Mouse (Mus musculus) forebrain, postnatal 0 days (tissue): ENCODE results near the gene Idh3b. TPM values are rescaled to one million over a fixed set of nuclear protein-coding genes. Genes with fewer than 3 reads are reported as not detected.

ENCODE experiments used
- ATAC-seq: fragments of 200-750 bp; cut with Nextera tagmentation; 2 replicates; pipeline ENCODE4 v1.8.0; 2017; ENCODE audit warnings: mild to moderate bottlenecking, moderate library complexity
- DNase-seq: peaks from one replicate; pipeline ENCODE4 v3.0.0-alpha.2; 2015
- H3K27ac ChIP-seq: fragments of 300-500 bp; sonication (generic); 2 replicates; pipeline ENCODE4 v1.5.1; 2014; ENCODE audit warnings: low read depth, mild to moderate bottlenecking, antibody characterized with exemption, low read length, moderate library complexity, mixed read lengths
- H3K27me3 ChIP-seq: fragments of 300-500 bp; sonication (generic); 2 replicates; pipeline ENCODE4 v1.6.1; 2014; ENCODE audit warnings: mild to moderate bottlenecking, low read length, mixed read lengths; ENCODE audit not compliant: insufficient read depth
- H3K36me3 ChIP-seq: fragments of 300-500 bp; sonication (generic); 2 replicates; pipeline ENCODE4 v1.6.1; 2014; ENCODE audit warnings: mild to moderate bottlenecking, moderate library complexity; ENCODE audit not compliant: insufficient read depth
- H3K4me1 ChIP-seq: fragments of 300-500 bp; sonication (generic); 2 replicates; pipeline ENCODE4 v1.6.1; 2014; ENCODE audit warnings: antibody characterized with exemption; ENCODE audit not compliant: insufficient read depth
- H3K4me2 ChIP-seq: fragments of 300-500 bp; sonication (generic); 2 replicates; pipeline ENCODE4 v1.6.1; 2014; ENCODE audit warnings: low read depth, mild to moderate bottlenecking, moderate library complexity
- H3K4me3 ChIP-seq: fragments of 300-500 bp; sonication (generic); 2 replicates; pipeline ENCODE4 v1.5.1; 2014; ENCODE audit warnings: low read depth, low read length, mixed read lengths
- H3K9ac ChIP-seq: fragments of 300-500 bp; sonication (generic); 2 replicates; pipeline ENCODE4 v1.6.1; 2014; ENCODE audit warnings: mild to moderate bottlenecking
- H3K9me3 ChIP-seq: fragments of 300-500 bp; sonication (generic); 2 replicates; pipeline ENCODE4 v1.6.1; 2016; ENCODE audit warnings: low read length
- CTCF ChIP-seq: sonication (generic); IDR thresholded peaks from 2 replicates; pipeline ENCODE4 v1.5.1; 2016; ENCODE audit warnings: antibody characterized with exemption, control low read depth, low read depth
- WGBS: fragments of 180-500 bp; shearing (Covaris S2); extraction: QIAGEN DNeasy Blood & Tissue Kit; methylation state at CpG from one replicate; pipeline ENCODE4 v1.1.7; 2014; 5-methylcytosine and 5-hydroxymethylcytosine counted together
- polyA plus RNA-seq: library from polyadenylated mRNA; unstranded; fragments of >200 nt; fragmentation: Nextera tagmentation; extraction: Ambion mirVana; gene quantifications from 2 replicates; pipeline ENCODE4 v1.2.1, GENCODE M21; 2015
- total RNA-seq: library from RNA; depleted of rRNA; stranded (reverse); fragments of >200 nt; gene quantifications from 2 replicates; pipeline ENCODE4 v1.2.3, GENCODE M21; 2014

Gene Idh3b
- total and polyA plus RNA-seq, 2 experiments from 2014 or later = 137 to 169 TPM

DNA sequence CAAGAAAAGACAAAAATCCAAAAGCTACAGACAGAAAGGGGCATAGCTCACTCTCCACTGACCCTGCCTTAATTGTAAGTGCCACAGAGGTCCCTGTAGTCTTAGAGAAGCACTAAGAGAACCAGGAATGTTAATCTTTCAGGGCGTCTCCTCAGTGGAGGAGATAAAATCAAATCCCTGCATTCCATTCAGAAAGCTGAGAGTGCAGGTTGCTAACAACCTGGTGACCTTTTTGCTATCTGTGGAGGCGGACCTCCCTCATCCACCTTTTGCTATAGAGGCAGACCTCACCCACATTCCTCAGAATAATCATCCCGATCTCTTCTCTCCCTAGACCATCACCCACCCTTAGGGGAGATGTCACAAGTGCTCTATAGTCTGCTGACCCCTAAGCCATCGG, 4.7 kb upstream of the Idh3b start:
- 65% methylated on average over 4 of the region's 4 CpGs for whole genome bisulfite sequencing
- no peak for ATAC-seq

DNA sequence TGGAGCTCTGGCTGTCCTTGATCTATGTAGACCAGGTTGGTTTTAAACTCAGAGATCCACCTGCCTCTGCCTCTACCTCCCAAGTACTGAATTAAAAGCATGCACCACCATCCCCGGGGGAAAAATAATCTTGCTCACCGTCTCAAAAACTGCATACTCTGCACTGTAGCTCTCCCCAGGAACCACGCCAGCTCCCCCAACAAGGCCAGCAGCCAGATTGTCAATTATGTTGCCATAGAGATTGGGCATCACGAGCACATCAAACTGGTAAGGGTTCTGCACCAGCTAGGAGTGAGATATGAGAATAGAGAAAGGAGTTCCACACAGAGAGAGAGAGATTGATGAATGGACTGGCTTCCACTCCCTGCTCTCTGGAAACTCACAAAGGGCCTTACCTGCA, 3.5 kb downstream of the Idh3b start:
- H3K4me3 ChIP-seq = no peak overlapping the region
- H3K4me1 ChIP-seq = peaks cover 9% of the 10 kb centered on the region
- no peaks in the 10 kb centered on the region for H3K27me3 ChIP-seq
- peaks cover 56% of the 10 kb centered on the region for H3K36me3 ChIP-seq
- no peak for ATAC-seq
- 32% methylated on average over 4 of the region's 4 CpGs for WGBS
- peak; percentile 44 for DNase-seq
- no peak overlapping the region for H3K27ac ChIP-seq
- H3K4me2 ChIP-seq = no peak overlapping the region
- no peaks in the 10 kb centered on the region for H3K9me3 ChIP-seq
- no peak for TF ChIP-seq CTCF
- peak overlapping the region; percentile 6; the same call in 1 of the 2 replicates for H3K9ac ChIP-seq

More for the DNA sequence above, 4.7 kb upstream of the Idh3b start:
- H3K4me3 ChIP-seq = no peak overlapping the region
- no peaks in the 10 kb centered on the region for H3K27me3 ChIP-seq
- no peak for DNase-seq
- no peaks in the 10 kb centered on the region for H3K36me3 ChIP-seq
- peaks cover 6% of the 10 kb centered on the region; the same call in 1 of the 2 replicates for H3K4me1 ChIP-seq
- no peak overlapping the region for H3K27ac ChIP-seq
- H3K4me2 ChIP-seq = no peak overlapping the region
- H3K9me3 ChIP-seq = no peaks in the 10 kb centered on the region
- TF ChIP-seq CTCF = no peak
- H3K9ac ChIP-seq = no peak overlapping the region

DNA sequence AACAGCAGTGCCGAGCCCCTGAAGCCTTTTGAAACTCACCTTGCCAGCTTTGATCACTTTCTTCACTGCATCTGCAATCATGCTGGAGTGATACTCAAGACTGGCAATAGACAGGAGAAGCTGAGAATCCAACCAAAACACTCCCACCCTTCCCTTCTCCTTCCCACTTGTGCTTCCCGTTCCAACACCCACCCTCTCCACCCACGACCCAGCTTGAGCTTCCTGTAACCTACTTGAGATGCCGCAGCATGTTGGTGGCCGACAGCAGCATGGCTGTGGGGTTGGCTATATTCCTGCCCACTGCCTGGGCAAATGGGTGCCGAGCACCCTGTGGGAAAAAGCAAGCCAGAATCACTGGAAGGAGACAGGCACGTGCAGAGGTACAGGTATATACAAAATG, 4.1 kb downstream of the Idh3b start:
- H3K27me3 ChIP-seq = no peaks in the 10 kb centered on the region
- H3K4me1 ChIP-seq = peaks cover 15% of the 10 kb centered on the region
- no peak for TF ChIP-seq CTCF
- H3K36me3 ChIP-seq = peaks cover 61% of the 10 kb centered on the region
- no peak overlapping the region for H3K4me3 ChIP-seq
- no peak for DNase-seq
- H3K9me3 ChIP-seq = no peaks in the 10 kb centered on the region
- 61% methylated on average over 7 of the region's 7 CpGs for WGBS
- H3K4me2 ChIP-seq = no peak overlapping the region
- ATAC-seq = no peak
- H3K9ac ChIP-seq = no peak overlapping the region
- no peak overlapping the region for H3K27ac ChIP-seq

DNA sequence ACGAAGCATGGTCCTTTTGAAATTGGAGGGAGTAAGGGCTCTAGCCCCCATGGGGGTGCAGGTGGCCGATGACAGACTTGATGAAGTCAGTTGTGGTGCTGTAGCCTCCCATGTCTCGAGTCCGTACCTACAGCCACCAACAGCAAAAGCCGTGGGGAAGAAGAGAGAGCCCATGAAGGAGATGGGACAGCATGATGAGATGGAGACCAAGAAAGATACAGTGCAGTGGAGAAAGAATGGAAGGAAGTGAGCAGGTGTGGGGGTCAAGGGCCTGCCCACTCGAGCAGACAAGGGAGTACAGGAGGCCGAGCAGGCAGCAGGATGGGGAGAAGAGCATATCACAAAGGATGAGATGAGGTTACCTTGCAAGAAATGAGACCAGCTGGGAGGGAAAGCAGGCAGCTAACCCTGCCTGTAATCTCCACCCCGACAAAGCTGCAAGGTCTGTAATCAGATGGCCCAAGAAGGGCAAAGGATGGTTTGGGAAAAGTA, 4.7 kb downstream of the Idh3b start:
- H3K4me2 ChIP-seq = no peak overlapping the region
- no peaks in the 10 kb centered on the region for H3K27me3 ChIP-seq
- ATAC-seq = no peak
- TF ChIP-seq CTCF = no peak
- H3K9me3 ChIP-seq = no peaks in the 10 kb centered on the region
- H3K27ac ChIP-seq = no peak overlapping the region
- 49% methylated on average over 8 of the region's 8 CpGs for WGBS
- H3K9ac ChIP-seq = no peak overlapping the region
- no peak overlapping the region for H3K4me3 ChIP-seq
- peaks cover 15% of the 10 kb centered on the region for H3K4me1 ChIP-seq
- no peak for DNase-seq
- peaks cover 61% of the 10 kb centered on the region for H3K36me3 ChIP-seq

DNA sequence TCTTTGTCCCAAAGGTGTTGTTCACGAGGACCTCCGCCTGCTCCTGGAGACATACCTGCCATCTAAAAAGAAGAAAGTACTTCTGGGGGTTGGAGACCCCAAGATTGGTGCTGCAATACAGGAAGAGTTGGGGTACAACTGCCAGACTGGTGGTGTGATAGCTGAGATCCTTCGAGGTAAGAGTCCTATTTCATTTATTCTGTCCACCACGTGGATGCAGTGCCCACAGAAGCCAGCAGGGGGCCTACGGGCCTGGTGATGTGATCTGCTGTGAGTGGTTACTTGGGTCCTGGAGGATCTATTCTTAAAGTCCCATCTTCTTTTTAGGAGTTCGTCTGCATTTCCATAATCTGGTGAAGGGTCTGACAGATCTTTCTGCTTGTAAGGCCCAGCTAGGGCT, 8.7 kb downstream of the Idh3b start:
- 31% methylated on average over 6 of the region's 6 CpGs for WGBS

DNA sequence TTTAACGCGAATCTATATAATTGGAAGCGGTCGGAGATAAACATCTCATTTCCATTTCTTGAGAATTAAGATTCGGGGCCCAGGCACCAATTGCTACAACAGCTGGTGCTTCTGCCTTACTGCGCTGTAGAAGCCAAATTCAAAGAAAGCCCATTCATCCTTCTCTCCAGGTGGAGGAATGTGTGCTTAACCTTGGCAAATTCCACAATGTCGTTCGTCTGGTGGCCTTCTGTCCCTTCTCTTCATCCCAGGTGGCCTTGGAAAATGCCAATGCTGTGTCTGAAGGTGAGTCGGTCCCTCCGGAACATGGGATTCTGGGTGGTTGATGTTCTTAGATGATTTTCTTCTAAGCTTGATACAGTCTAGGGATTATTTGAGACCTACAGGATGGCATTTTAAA, 9.5 kb downstream of the Idh3b start:
- ATAC-seq = no peak
- no peaks in the 10 kb centered on the region for H3K27me3 ChIP-seq
- 1% methylated on average over 10 of the region's 10 CpGs for WGBS

More for the DNA sequence above, 8.7 kb downstream of the Idh3b start:
- peak overlapping the region; percentile 87; the same call in 1 of the 2 replicates for H3K4me3 ChIP-seq
- no peaks in the 10 kb centered on the region for H3K27me3 ChIP-seq
- H3K36me3 ChIP-seq = peaks cover 48% of the 10 kb centered on the region
- no peak for ATAC-seq
- H3K4me1 ChIP-seq = peaks cover 18% of the 10 kb centered on the region
- H3K4me2 ChIP-seq = peak overlapping the region; percentile 83
- H3K9me3 ChIP-seq = no peaks in the 10 kb centered on the region
- peak; percentile 81 for DNase-seq
- TF ChIP-seq CTCF = peak; percentile 80
- no peak overlapping the region for H3K27ac ChIP-seq
- peak overlapping the region; percentile 92; the same call in 1 of the 2 replicates for H3K9ac ChIP-seq

DNA sequence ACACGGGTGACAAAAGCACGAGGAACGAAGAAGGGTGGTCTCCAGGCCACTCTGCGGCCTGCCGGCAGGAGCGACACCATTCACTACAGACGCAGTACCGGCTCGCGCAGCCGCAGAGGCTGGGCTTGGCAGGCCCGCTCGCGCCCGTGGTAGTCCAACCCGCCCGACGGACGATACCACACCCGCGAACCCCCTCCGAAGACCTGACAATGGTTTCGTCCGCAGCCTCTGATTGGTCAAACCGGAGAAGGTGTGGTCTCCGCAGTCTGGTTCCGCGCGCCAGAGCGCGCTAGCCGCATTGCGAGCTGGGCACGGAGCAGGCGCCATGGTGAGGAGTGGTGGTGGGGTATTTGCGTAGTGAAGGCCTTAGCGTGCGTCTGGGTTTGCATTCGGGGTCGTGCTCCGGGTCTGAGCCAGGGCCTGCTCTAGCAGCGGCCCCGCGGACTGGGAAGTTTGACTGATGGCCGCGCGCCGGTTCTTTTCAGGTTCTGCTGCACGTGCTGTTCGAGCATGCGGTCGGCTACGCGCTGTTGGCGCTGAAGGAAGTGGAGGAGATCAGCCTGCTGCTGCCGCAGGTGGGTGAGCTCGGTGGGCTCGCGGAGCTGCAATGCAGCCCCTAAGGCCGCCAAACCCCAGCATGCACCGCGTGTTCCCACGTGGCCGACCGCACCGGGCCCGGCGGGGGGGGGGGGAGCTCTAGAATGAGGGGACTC, 10.0 kb downstream of the Idh3b start, which contains the start of gene Nop56:
Nop56 (plus strand) TSS at position 282 of the 713 bp plus-strand sequence.
- Histone ChIP-seq H3K36me3 (peaks cover 36% of the 10 kb centered on the region), H3K27ac (peak within 1 kb of the TSS; percentile 98), H3K4me2 (peak within 1 kb of the TSS; percentile 83), H3K27me3 (no peaks in the 10 kb centered on the region), H3K4me3 (peak within 1 kb of the TSS; percentile 87), H3K4me1 (peaks cover 18% of the 10 kb centered on the region), H3K9me3 (no peaks in the 10 kb centered on the region), H3K9ac (peak within 1 kb of the TSS; percentile 92)
- DNase-seq (peak; percentile 100), ATAC-seq (peak; percentile 97)
- WGBS = under 1% methylated on average over 68 of the region's 68 CpGs
- TF ChIP-seq CTCF = peak; percentile 32

More for the DNA sequence above, 9.5 kb downstream of the Idh3b start:
- Histone ChIP-seq H3K36me3 (peaks cover 41% of the 10 kb centered on the region), H3K4me2 (peak overlapping the region; percentile 83), H3K4me3 (peak overlapping the region; percentile 87), H3K9ac (peak overlapping the region; percentile 92), H3K4me1 (peaks cover 18% of the 10 kb centered on the region), H3K9me3 (no peaks in the 10 kb centered on the region), H3K27ac (peak overlapping the region; percentile 98)
- DNase-seq = no peak
- no peak for TF ChIP-seq CTCF
